Mouse (Mus musculus) lung, embryonic 16.5 days (tissue): ENCODE measurements around the gene G3bp2. TPM values are rescaled to one million over a fixed set of nuclear protein-coding genes. Genes with fewer than 3 reads are reported as not detected.

Experiments used
- ATAC-seq: fragments of 200-750 bp; cut with Nextera tagmentation; 2 replicates; pipeline ENCODE4 v1.8.0; 2017; ENCODE audit warnings: low read depth, mild to moderate bottlenecking, moderate library complexity
- H3K27ac ChIP-seq: fragments of 300-500 bp; sonication (generic); 2 replicates; pipeline ENCODE4 v1.5.1; 2014; ENCODE audit warnings: mild to moderate bottlenecking, control low read depth, low read length
- H3K27me3 ChIP-seq: fragments of 300-500 bp; sonication (generic); 2 replicates; pipeline ENCODE4 v1.6.1; 2014; ENCODE audit warnings: low read depth, low read length, mixed read lengths; ENCODE audit not compliant: control insufficient read depth, insufficient read depth
- H3K36me3 ChIP-seq: fragments of 300-500 bp; sonication (generic); 2 replicates; pipeline ENCODE4 v1.6.1; 2014; ENCODE audit warnings: low read length; ENCODE audit not compliant: control insufficient read depth, insufficient read depth
- H3K4me1 ChIP-seq: fragments of 300-500 bp; sonication (generic); replicated peaks from 2 replicates; pipeline ENCODE4 v1.6.1; 2014; ENCODE audit warnings: low read length, mixed read lengths; ENCODE audit not compliant: control insufficient read depth, insufficient read depth
- H3K4me2 ChIP-seq: fragments of 300-500 bp; sonication (generic); 2 replicates; pipeline ENCODE4 v1.6.1; 2014; ENCODE audit warnings: low read depth, low read length, control low read depth
- H3K4me3 ChIP-seq: fragments of 300-500 bp; sonication (generic); 2 replicates; pipeline ENCODE4 v1.5.1; 2014; ENCODE audit warnings: mild to moderate bottlenecking, low read length, control low read depth
- H3K9ac ChIP-seq: fragments of 300-500 bp; sonication (generic); 2 replicates; pipeline ENCODE4 v1.6.1; 2014; ENCODE audit warnings: low read length, control low read depth
- H3K9me3 ChIP-seq: fragments of 300-500 bp; sonication (generic); 2 replicates; pipeline ENCODE4 v1.6.1; 2016; ENCODE audit warnings: low read length; ENCODE audit not compliant: control insufficient read depth
- WGBS: fragments of 180-500 bp; shearing (Covaris S2); extraction: QIAGEN DNeasy Blood & Tissue Kit; methylation state at CpG from one replicate; pipeline ENCODE4 v1.1.7; 2014; 5-methylcytosine and 5-hydroxymethylcytosine counted together
- polyA plus RNA-seq: library from polyadenylated mRNA; unstranded; fragments of >200 nt; fragmentation: Nextera tagmentation; extraction: Ambion mirVana; gene quantifications from 2 replicates; pipeline ENCODE4 v1.2.1, GENCODE M21; 2015

Gene G3bp2
- polyA plus RNA-seq, 1 experiment from 2014 or later = 144 TPM

- H3K4me3 ChIP-seq = no peak overlapping the region
- no peak overlapping the region for H3K4me2 ChIP-seq
- ATAC-seq = no peak
- H3K27me3 ChIP-seq = no peaks in the 10 kb centered on the region
- H3K9ac ChIP-seq = no peak overlapping the region
- H3K36me3 ChIP-seq = no peaks in the 10 kb centered on the region
- 90% methylated on average over 4 of the region's 4 CpGs for WGBS
- H3K4me1 ChIP-seq = 0 out of 2 replicates have a peak, but pooled peaks cover 2% of the 10 kb centered on the region
- no peaks in the 10 kb centered on the region; the same call in 1 of the 2 replicates for H3K9me3 ChIP-seq
- H3K27ac ChIP-seq = no peak overlapping the region
Observed at GRCm38 (mm10) chr5:92087469-92087868, 4.0 kb upstream of the G3bp2 start.

GRCm38 (mm10) chr5:92085821-92086550 is 2.5 kb upstream of the G3bp2 start:
- no peak overlapping the region for H3K27ac ChIP-seq
- H3K4me1 ChIP-seq = peaks cover 15% of the 10 kb centered on the region
- no peaks in the 10 kb centered on the region for H3K27me3 ChIP-seq
- no peak overlapping the region for H3K9ac ChIP-seq
- H3K4me3 ChIP-seq = no peak overlapping the region
- no peak overlapping the region for H3K4me2 ChIP-seq
- 87% methylated on average over 7 of the region's 7 CpGs for WGBS
- no peaks in the 10 kb centered on the region for H3K36me3 ChIP-seq
- H3K9me3 ChIP-seq = no peaks in the 10 kb centered on the region; the same call in 1 of the 2 replicates
- no peak for ATAC-seq

- H3K27me3 ChIP-seq = no peaks in the 10 kb centered on the region
- ATAC-seq = no peak
- H3K4me1 ChIP-seq = peaks cover 17% of the 10 kb centered on the region
Observed at GRCm38 (mm10) chr5:92085246-92085645, 1.7 kb upstream of the G3bp2 start.

GRCm38 (mm10) chr5:92082821-92083401 is 608 bp downstream of the G3bp2 start:
- H3K27ac ChIP-seq = peak overlapping the region; percentile 99
- peaks cover 17% of the 10 kb centered on the region for H3K4me1 ChIP-seq
- H3K9ac ChIP-seq = peak overlapping the region; percentile 96
- H3K27me3 ChIP-seq = no peaks in the 10 kb centered on the region
- WGBS = 0% methylated on average over 42 of the region's 55 CpGs
- peak; percentile 69 for ATAC-seq
- peak overlapping the region; percentile 100 for H3K4me3 ChIP-seq
- H3K9me3 ChIP-seq = no peaks in the 10 kb centered on the region; the same call in 1 of the 2 replicates
- no peaks in the 10 kb centered on the region for H3K36me3 ChIP-seq
- peak overlapping the region; percentile 81 for H3K4me2 ChIP-seq

More at GRCm38 (mm10) chr5:92085246-92085645, 1.7 kb upstream of the G3bp2 start:
- Histone ChIP-seq H3K9ac (no peak overlapping the region), H3K27ac (no peak overlapping the region), H3K4me3 (no peak overlapping the region), H3K36me3 (no peaks in the 10 kb centered on the region), H3K4me2 (no peak overlapping the region), H3K9me3 (no peaks in the 10 kb centered on the region; the same call in 1 of the 2 replicates)
- 65% methylated on average over 4 of the region's 4 CpGs for WGBS

- H3K9ac ChIP-seq = 0 out of 2 replicates have a peak overlapping the region, but pooled peaks have one; percentile 6
- H3K9me3 ChIP-seq = no peaks in the 10 kb centered on the region
- WGBS = 38% methylated on average over 3 of the region's 3 CpGs
- H3K27me3 ChIP-seq = no peaks in the 10 kb centered on the region
- peaks cover 17% of the 10 kb centered on the region for H3K4me1 ChIP-seq
- no peak for ATAC-seq
- peak overlapping the region; percentile 100 for H3K4me3 ChIP-seq
- peak overlapping the region; percentile 81 for H3K4me2 ChIP-seq
- H3K27ac ChIP-seq = no peak overlapping the region
- no peaks in the 10 kb centered on the region for H3K36me3 ChIP-seq
Observed at GRCm38 (mm10) chr5:92081326-92081725, 2.2 kb downstream of the G3bp2 start.

GRCm38 (mm10) chr5:92080400-92080799 is 3.1 kb downstream of the G3bp2 start:
- H3K27me3 ChIP-seq = no peaks in the 10 kb centered on the region

GRCm38 (mm10) chr5:92079304-92079703 is 4.2 kb downstream of the G3bp2 start:
- Histone ChIP-seq H3K27me3 (no peaks in the 10 kb centered on the region), H3K36me3 (no peaks in the 10 kb centered on the region), H3K4me3 (no peak overlapping the region), H3K4me1 (peaks cover 17% of the 10 kb centered on the region), H3K9me3 (no peaks in the 10 kb centered on the region), H3K4me2 (no peak overlapping the region), H3K9ac (no peak overlapping the region), H3K27ac (no peak overlapping the region)
- no peak for ATAC-seq
- 32% methylated on average over 1 of the region's 1 CpGs for WGBS

More at GRCm38 (mm10) chr5:92080400-92080799, 3.1 kb downstream of the G3bp2 start:
- Histone ChIP-seq H3K27ac (no peak overlapping the region), H3K4me1 (peaks cover 17% of the 10 kb centered on the region), H3K36me3 (no peaks in the 10 kb centered on the region), H3K4me2 (no peak overlapping the region), H3K9ac (no peak overlapping the region), H3K4me3 (no peak overlapping the region), H3K9me3 (no peaks in the 10 kb centered on the region)
- 71% methylated on average over 1 of the region's 1 CpGs for WGBS
- no peak for ATAC-seq

GRCm38 (mm10) chr5:92078751-92079150 is 4.8 kb downstream of the G3bp2 start:
- no peak for ATAC-seq
- no peak overlapping the region for H3K4me3 ChIP-seq
- no peaks in the 10 kb centered on the region for H3K36me3 ChIP-seq
- H3K4me2 ChIP-seq = no peak overlapping the region
- no peak overlapping the region for H3K27ac ChIP-seq
- no peaks in the 10 kb centered on the region for H3K27me3 ChIP-seq
- H3K9ac ChIP-seq = no peak overlapping the region
- peaks cover 15% of the 10 kb centered on the region for H3K4me1 ChIP-seq
- no peaks in the 10 kb centered on the region for H3K9me3 ChIP-seq

- no peak for ATAC-seq
- Histone ChIP-seq H3K4me3 (no peak overlapping the region), H3K4me2 (no peak overlapping the region), H3K9ac (no peak overlapping the region), H3K27ac (no peak overlapping the region), H3K36me3 (no peaks in the 10 kb centered on the region), H3K4me1 (peaks cover 5% of the 10 kb centered on the region; the same call in 1 of the 2 replicates), H3K9me3 (no peaks in the 10 kb centered on the region), H3K27me3 (no peaks in the 10 kb centered on the region)
- WGBS = 72% methylated on average over 1 of the region's 1 CpGs
Observed at GRCm38 (mm10) chr5:92076273-92076672, 7.2 kb downstream of the G3bp2 start.
